Mouse (Mus musculus) gastrocnemius, postnatal 10 days (tissue): ENCODE measurements at regions not wholly inside any gene's neighbourhood (a gene's known extent, or its start where the extent isn't known, plus 50 kb on each side); places are given as distances from the start of the nearest gene placed in this dataset.

Source experiments
- DNase-seq: peaks from one replicate; pipeline ENCODE4 v3.0.0; 2021; ENCODE audit warnings: mixed read lengths

DNA sequence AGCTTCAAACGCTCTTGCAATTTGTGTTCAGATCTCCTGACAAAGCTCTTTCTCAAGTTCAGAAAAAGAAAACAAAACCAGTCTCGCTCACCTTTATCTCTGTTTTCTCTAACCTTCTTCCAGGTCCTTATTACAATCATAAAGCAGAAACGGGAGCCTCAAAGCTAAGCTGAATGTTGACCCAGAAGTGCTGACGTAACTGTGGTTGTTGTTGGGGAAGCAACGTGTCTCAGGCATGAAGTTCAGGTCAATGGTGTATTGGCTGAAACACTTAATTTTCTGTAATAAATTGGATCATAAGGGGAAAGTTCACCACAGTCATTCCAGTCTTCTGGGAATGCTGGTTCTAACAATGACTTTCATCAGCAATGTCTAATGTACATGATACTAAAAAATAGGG, 586.7 kb downstream of the Ofcc1 start:
- no peak for DNase-seq

DNA sequence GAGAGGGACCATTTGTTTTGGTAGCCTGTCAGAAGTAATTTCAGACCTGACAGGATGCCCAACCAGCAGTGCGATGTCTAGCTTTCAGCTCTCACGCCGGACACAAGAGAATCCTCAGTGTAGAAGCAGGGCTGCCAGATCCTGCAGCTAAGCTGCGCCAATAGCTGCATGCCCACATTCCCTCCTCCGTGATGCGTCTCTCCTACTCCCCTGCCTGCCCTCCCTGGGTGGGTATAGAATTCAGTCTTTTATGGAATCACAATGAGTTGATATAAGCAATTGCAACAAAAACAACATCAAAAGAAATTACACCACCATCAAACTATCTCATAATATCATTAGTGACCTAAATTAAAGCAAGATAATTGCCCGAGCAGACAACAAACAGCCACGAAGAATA, 587.1 kb downstream of the Ofcc1 start:
- DNase-seq = no peak

DNA sequence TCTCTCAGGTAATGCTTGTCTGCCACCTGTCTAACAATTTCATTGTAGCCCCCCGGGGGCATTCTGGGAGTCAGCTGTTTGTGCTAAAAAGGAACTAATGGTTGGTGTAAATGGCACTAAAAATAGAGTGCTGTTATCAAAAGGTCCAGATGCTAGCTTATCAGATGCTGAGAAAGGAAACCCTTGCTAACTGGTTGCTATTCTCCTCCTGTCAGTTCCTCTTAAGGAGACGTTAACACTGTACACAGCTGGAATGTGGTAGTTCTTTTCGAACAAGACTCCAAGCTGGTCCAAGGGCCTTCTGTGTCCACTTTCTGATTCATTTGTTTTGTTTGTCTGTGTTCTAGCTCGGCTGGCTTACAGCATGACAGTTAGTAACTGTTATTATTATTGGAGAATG, 592.0 kb downstream of the Ofcc1 start:
- DNase-seq = no peak

DNA sequence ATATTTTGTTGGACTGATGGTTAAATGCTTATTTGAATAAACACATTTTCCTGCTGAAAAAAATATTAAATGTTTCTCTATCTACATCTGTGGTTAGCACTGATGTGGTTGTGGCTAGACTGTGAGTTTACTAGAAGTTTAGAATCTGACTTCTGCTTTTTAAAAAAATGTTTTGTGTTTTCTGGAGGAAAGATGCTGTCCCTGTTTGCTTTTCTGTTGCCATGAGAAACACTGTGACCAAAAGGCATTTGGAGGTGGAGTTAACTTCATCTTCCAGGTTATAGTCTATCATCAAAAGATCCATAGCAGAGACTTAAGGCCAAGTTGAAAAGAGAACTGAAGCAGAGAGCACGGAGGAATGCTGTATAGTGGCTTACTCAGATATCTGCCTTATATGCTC, 594.4 kb downstream of the Ofcc1 start:
- DNase-seq = no peak
